Mouse (Mus musculus) layer of hippocampus, adult 8-10 months (tissue): ENCODE results near the gene Rraga. TPM values are rescaled to one million over a fixed set of nuclear protein-coding genes. Genes with fewer than 3 reads are reported as not detected.
"Not testable (repeated sequence)": the region's sequence is repeated elsewhere in the genome, so short reads cannot be mapped to it uniquely, and the experiment has no call there.

Experiments used
- DNase-seq, 2 experiments: peaks; one replicate each; pipeline ENCODE4 v3.0.0; 2022; ENCODE audit warnings: low spot score in 2 of 2
- total RNA-seq, 4 experiments: library from RNA; stranded (reverse); gene quantifications; 2 replicates each; pipeline ENCODE4 v1.2.4; 2022

Gene Rraga
- total RNA-seq, 4 experiments from 2014 or later = 127 to 136 (median 135) TPM

- DNase-seq = no peak
These were observed 12.8 kb downstream of the Rraga start for GRCm38 (mm10) chr4:86588236-86588635.

- DNase-seq = no peak
These were observed 15.8 kb downstream of the Rraga start for GRCm38 (mm10) chr4:86591304-86591703.

- peak; percentile 93 for DNase-seq
These were observed 36.2 kb downstream of the Rraga start, which contains the start of gene Haus6 for GRCm38 (mm10) chr4:86611524-86612288. Haus6 (minus strand) TSS chr4:86612055.

GRCm38 (mm10) chr4:86612289-86612620 is 36.8 kb downstream of the Rraga start:
- no peak for DNase-seq

- DNase-seq = no peak
These were observed 45.0 kb downstream of the Rraga start for GRCm38 (mm10) chr4:86620506-86620905.

GRCm38 (mm10) chr4:86622116-86622515 is 46.6 kb downstream of the Rraga start:
- no peak for DNase-seq

GRCm38 (mm10) chr4:86622532-86622931 is 47.1 kb downstream of the Rraga start:
- not testable (repeated sequence) for DNase-seq

- no peak for DNase-seq
These were observed 50.0 kb downstream of the Rraga start for GRCm38 (mm10) chr4:86625463-86625862.

- DNase-seq = not testable (repeated sequence)
These were observed 51.0 kb downstream of the Rraga start for GRCm38 (mm10) chr4:86626496-86626895.

Other genes starting within 250 kb of the Rraga start
- not detected for gene Saxo1, start 17.3 kb upstream of the Rraga start, total RNA-seq
- 10 to 100 TPM in 2 of 4 experiments, 1 to 10 TPM in 2; 6.9 to 13.7 (median 9.8) TPM for gene Haus6, start 36.4 kb downstream of the Rraga start, total RNA-seq
- 10 to 100 TPM; 17.4 to 28.7 (median 23.2) TPM for gene Plin2, start 94.4 kb downstream of the Rraga start, total RNA-seq
- 10 to 100 TPM; 10.4 to 13.0 (median 11.6) TPM for gene Dennd4c, start 172.9 kb downstream of the Rraga start, total RNA-seq